Mouse (Mus musculus): Measurements from ENCODE around the gene Ing1. TPM values are rescaled to one million over a fixed set of nuclear protein-coding genes. Genes with fewer than 3 reads are reported as not detected.

Ing1 gene
- polyA plus RNA-seq, 1 experiment from 2014 or later, result 31.2 TPM

GRCm38 (mm10) chr8:11555720-11556591, 585 bp downstream of the Ing1 start:
- ATAC-seq (replicated peaks; ENCODE audit: low FRiP score), result peak; percentile 79
- H3K4me2 ChIP-seq, result peak overlapping the region; percentile 90
- peak overlapping the region; percentile 95 for H3K9ac ChIP-seq (ENCODE audit: low read depth, low read length)
- H3K4me3 ChIP-seq (ENCODE audit: low read depth, low read length), result peak overlapping the region; percentile 94
- H3K4me1 ChIP-seq (replicated peaks; ENCODE audit: control insufficient read depth, insufficient read depth, low read length), result peaks cover 20% of the 10 kb centered on the region
- DNase-seq (ENCODE audit: low spot score), result peak; percentile 96
- no peaks in the 10 kb centered on the region for H3K36me3 ChIP-seq (ENCODE audit: control insufficient read depth, insufficient read depth, low read length)
- H3K27me3 ChIP-seq (replicated peaks; ENCODE audit: control insufficient read depth, insufficient read depth, low read length), result no peaks in the 10 kb centered on the region
- H3K9me3 ChIP-seq (ENCODE audit: control insufficient read depth, low read length), result no peaks in the 10 kb centered on the region
- under 1% methylated on average over 102 of the region's 103 CpGs for WGBS
- H3K27ac ChIP-seq (ENCODE audit: low read depth, low read length), result peak overlapping the region; percentile 99

DNA sequence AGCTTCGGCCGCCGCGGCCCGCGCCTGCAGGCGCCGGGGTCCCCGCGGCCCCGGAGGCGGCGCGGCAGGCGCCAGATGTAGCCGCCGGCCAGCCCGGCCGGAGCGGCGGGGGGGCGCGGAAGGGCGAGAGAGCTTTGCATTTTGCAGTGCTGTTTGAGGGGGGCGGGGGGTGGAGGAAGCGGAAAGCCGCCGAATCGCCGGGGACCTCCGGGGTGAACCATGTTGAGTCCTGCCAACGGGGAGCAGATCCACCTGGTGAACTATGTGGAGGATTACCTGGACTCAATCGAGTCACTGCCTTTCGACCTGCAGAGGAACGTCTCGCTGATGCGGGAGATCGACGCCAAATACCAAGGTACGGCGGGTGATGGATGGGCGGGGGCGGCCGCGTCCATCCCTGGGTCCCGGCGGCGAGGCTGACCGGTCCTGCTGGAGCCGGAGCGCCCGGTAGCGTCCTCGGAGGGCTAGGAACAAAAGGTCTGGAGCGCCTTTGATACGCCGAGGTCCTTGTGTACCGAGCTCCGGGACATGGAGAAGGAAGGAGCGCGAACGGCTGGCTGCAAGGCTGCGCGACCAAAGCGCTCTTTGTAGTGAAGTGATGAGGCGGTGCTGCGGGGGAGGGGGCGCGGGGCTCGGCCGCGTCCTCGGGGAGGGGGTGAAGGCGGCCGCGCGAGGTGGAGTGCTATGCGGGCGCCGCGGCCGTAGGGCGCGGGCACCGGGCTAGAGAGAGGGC, 1.5 kb downstream of the Ing1 start:
- Histone ChIP-seq H3K9ac (ENCODE audit: low read depth, low read length) (peak overlapping the region; percentile 95), H3K27me3 (replicated peaks; ENCODE audit: control insufficient read depth, insufficient read depth, low read length) (no peaks in the 10 kb centered on the region), H3K4me3 (ENCODE audit: low read depth, low read length) (peak overlapping the region; percentile 94), H3K4me1 (replicated peaks; ENCODE audit: control insufficient read depth, insufficient read depth, low read length) (peaks cover 17% of the 10 kb centered on the region), H3K4me2 (peak overlapping the region; percentile 90), H3K27ac (ENCODE audit: low read depth, low read length) (peak overlapping the region; percentile 99), H3K36me3 (ENCODE audit: control insufficient read depth, insufficient read depth, low read length) (peaks cover 7% of the 10 kb centered on the region), H3K9me3 (ENCODE audit: control insufficient read depth, low read length) (no peaks in the 10 kb centered on the region)
- WGBS, result under 1% methylated on average over 83 of the region's 85 CpGs
- ATAC-seq (replicated peaks; ENCODE audit: low FRiP score) (no peak), DNase-seq (ENCODE audit: low spot score) (peak; percentile 63)

DNA sequence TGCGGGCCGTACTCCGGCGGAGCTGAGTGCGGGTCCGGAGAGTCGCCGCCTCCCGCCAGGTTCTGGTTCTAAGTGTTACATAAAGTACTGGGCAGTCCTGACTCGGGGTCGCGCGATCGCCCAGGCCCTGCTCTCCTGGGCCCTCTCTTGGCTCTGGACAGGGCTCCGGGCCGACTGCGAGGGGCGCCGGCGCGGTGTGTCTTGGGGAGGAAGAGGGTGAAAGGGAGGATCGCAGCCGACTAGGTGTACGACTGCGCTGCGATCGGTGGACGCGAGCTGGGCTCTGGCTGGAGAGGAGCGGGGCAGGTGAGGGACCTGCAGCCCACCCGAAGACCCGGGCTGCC, 2.0 kb downstream of the Ing1 start:
- Histone ChIP-seq H3K27ac (ENCODE audit: low read depth, low read length) (peak overlapping the region; percentile 99), H3K9me3 (ENCODE audit: control insufficient read depth, low read length) (no peaks in the 10 kb centered on the region), H3K27me3 (replicated peaks; ENCODE audit: control insufficient read depth, insufficient read depth, low read length) (no peaks in the 10 kb centered on the region), H3K36me3 (ENCODE audit: control insufficient read depth, insufficient read depth, low read length) (peaks cover 10% of the 10 kb centered on the region), H3K4me3 (ENCODE audit: low read depth, low read length) (peak overlapping the region; percentile 94), H3K4me2 (peak overlapping the region; percentile 90), H3K9ac (ENCODE audit: low read depth, low read length) (peak overlapping the region; percentile 95), H3K4me1 (replicated peaks; ENCODE audit: control insufficient read depth, insufficient read depth, low read length) (peaks cover 17% of the 10 kb centered on the region)
- ATAC-seq (replicated peaks; ENCODE audit: low FRiP score) (no peak), DNase-seq (ENCODE audit: low spot score) (no peak)
- 1% methylated on average over 30 of the region's 32 CpGs for WGBS

DNA sequence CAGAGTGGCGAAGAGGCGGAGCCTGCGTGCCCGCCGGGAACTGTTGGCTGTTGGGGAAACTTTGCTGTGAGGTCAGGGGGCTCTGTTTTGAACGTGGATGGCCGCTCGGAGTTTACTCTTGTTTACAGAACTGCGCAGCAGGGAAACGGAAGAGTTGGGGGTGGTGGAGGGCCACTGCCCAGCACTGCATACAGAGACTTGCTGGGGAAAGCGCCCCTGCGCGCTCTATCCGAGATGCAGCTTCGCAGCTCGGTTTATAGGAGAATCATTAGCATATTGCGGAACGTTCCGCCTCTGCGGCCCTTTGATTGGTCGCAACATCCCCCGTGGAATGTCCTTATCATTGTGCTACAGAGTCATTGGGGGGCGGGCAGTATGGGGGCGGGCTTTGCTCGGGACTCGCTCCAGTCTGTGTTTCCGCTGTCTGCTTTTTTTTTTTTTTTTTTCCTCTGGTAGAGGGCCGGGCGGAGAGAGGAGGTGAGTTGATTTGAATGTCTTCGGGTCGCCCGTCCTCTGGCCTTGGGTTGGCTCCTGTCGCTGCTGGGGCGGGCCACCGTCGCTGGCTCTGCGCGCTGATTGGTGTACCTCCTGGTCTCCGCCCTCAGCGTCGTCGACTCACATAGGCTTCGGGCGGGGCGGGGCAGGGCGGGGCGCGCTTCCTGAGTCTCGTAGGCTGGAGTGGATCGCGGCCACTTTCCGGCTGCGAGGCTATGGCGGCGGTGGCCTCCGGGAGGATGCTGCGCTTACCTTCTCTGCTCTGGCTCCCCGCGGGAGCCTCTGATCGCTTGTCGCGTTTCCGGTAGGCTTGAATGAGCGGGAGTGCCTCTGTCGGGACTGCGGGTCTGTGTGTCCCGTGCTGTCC, 2.6 kb downstream of the Ing1 start:
- H3K4me2 ChIP-seq, result peak overlapping the region; percentile 90

GRCm38 (mm10) chr8:11559511-11559910, 4.1 kb downstream of the Ing1 start:
- no peaks in the 10 kb centered on the region for H3K27me3 ChIP-seq (replicated peaks; ENCODE audit: control insufficient read depth, insufficient read depth, low read length)
- peaks cover 22% of the 10 kb centered on the region for H3K36me3 ChIP-seq (ENCODE audit: control insufficient read depth, insufficient read depth, low read length)
- peaks cover 10% of the 10 kb centered on the region for H3K4me1 ChIP-seq (replicated peaks; ENCODE audit: control insufficient read depth, insufficient read depth, low read length)
- no peak overlapping the region for H3K4me3 ChIP-seq (ENCODE audit: low read depth, low read length)
- ATAC-seq (replicated peaks; ENCODE audit: low FRiP score) (no peak), DNase-seq (ENCODE audit: low spot score) (no peak)
- H3K9me3 ChIP-seq (ENCODE audit: control insufficient read depth, low read length), result no peaks in the 10 kb centered on the region
- peak overlapping the region; percentile 71 for H3K4me2 ChIP-seq
- WGBS, result 67% methylated on average over 3 of the region's 3 CpGs
- no peak overlapping the region for H3K9ac ChIP-seq (ENCODE audit: low read depth, low read length)
- H3K27ac ChIP-seq (ENCODE audit: low read depth, low read length), result no peak overlapping the region

More for the DNA sequence above, 2.6 kb downstream of the Ing1 start:
- Histone ChIP-seq H3K27me3 (replicated peaks; ENCODE audit: control insufficient read depth, insufficient read depth, low read length) (no peaks in the 10 kb centered on the region), H3K9ac (ENCODE audit: low read depth, low read length) (peak overlapping the region; percentile 95), H3K27ac (ENCODE audit: low read depth, low read length) (peak overlapping the region; percentile 99), H3K9me3 (ENCODE audit: control insufficient read depth, low read length) (no peaks in the 10 kb centered on the region), H3K4me1 (replicated peaks; ENCODE audit: control insufficient read depth, insufficient read depth, low read length) (peaks cover 17% of the 10 kb centered on the region), H3K4me3 (ENCODE audit: low read depth, low read length) (peak overlapping the region; percentile 94), H3K36me3 (ENCODE audit: control insufficient read depth, insufficient read depth, low read length) (peaks cover 10% of the 10 kb centered on the region)
- under 1% methylated on average over 67 of the region's 67 CpGs for WGBS
- DNase-seq (ENCODE audit: low spot score), result peak; percentile 98
- ATAC-seq (replicated peaks; ENCODE audit: low FRiP score), result peak; percentile 82

DNA sequence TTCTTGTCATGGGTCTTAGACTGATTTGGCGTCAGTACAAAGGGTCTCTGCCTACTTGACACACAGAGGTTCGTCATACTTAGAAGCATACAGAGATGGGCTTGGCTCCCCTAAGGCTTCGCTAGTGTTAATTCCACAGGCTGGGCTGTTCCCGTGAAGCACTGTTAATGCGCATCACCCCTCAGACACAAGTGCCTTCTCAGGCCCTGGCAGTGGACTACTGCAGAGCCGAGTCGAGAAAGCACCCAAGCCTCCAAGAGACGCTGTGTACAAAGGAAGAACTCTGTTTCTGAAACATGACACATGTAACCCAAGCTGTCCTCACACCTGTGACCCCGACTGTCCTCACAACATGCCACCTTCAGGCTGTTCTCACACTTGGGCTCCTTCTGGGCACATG, 4.8 kb downstream of the Ing1 start:
- no peaks in the 10 kb centered on the region for H3K27me3 ChIP-seq (replicated peaks; ENCODE audit: control insufficient read depth, insufficient read depth, low read length)
- peaks cover 8% of the 10 kb centered on the region for H3K4me1 ChIP-seq (replicated peaks; ENCODE audit: control insufficient read depth, insufficient read depth, low read length)
- no peak overlapping the region for H3K27ac ChIP-seq (ENCODE audit: low read depth, low read length)
- H3K9me3 ChIP-seq (ENCODE audit: control insufficient read depth, low read length), result no peaks in the 10 kb centered on the region
- ATAC-seq (replicated peaks; ENCODE audit: low FRiP score) (no peak), DNase-seq (ENCODE audit: low spot score) (no peak)
- WGBS, result 90% methylated on average over 9 of the region's 9 CpGs
- H3K4me3 ChIP-seq (ENCODE audit: low read depth, low read length), result no peak overlapping the region
- peaks cover 22% of the 10 kb centered on the region for H3K36me3 ChIP-seq (ENCODE audit: control insufficient read depth, insufficient read depth, low read length)
- no peak overlapping the region for H3K9ac ChIP-seq (ENCODE audit: low read depth, low read length)
- no peak overlapping the region for H3K4me2 ChIP-seq

DNA sequence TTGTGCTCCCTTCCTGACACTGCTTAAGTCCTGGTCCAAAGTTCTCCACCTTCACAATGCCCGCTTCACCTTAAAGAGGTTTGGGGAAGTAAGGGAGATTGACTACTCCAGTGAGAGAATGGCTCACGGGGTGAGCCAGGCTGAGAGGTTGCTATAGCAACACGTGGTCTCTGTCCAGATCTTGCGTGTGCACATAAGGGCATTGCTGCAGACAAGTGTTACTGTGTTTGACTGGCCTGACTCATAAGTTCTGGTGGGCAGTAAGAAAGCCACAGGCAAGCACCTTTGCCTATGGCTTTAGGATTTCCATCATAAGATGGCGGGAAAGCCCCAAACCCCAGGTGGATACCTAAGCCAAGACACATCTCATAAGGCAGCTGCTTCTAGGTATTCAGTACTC, 8.9 kb downstream of the Ing1 start:
- Histone ChIP-seq H3K36me3 (ENCODE audit: control insufficient read depth, insufficient read depth, low read length) (peaks cover 22% of the 10 kb centered on the region), H3K27ac (ENCODE audit: low read depth, low read length) (no peak overlapping the region)

GRCm38 (mm10) chr8:11564721-11565120, 9.3 kb downstream of the Ing1 start:
- no peak overlapping the region for H3K27ac ChIP-seq (ENCODE audit: low read depth, low read length)
- H3K4me3 ChIP-seq (ENCODE audit: low read depth, low read length), result no peak overlapping the region
- no peaks in the 10 kb centered on the region for H3K9me3 ChIP-seq (ENCODE audit: control insufficient read depth, low read length)
- H3K27me3 ChIP-seq (replicated peaks; ENCODE audit: control insufficient read depth, insufficient read depth, low read length), result no peaks in the 10 kb centered on the region
- H3K4me1 ChIP-seq (replicated peaks; ENCODE audit: control insufficient read depth, insufficient read depth, low read length), result no peaks in the 10 kb centered on the region; the same call in 1 of the 2 replicates
- DNase-seq (ENCODE audit: low spot score) (no peak), ATAC-seq (replicated peaks; ENCODE audit: low FRiP score) (no peak)
- 89% methylated on average over 7 of the region's 7 CpGs for WGBS
- no peak overlapping the region for H3K4me2 ChIP-seq
- H3K36me3 ChIP-seq (ENCODE audit: control insufficient read depth, insufficient read depth, low read length), result peaks cover 22% of the 10 kb centered on the region
- no peak overlapping the region for H3K9ac ChIP-seq (ENCODE audit: low read depth, low read length)

More for the DNA sequence above, 8.9 kb downstream of the Ing1 start:
- no peak overlapping the region for H3K4me2 ChIP-seq
- no peaks in the 10 kb centered on the region for H3K27me3 ChIP-seq (replicated peaks; ENCODE audit: control insufficient read depth, insufficient read depth, low read length)
- H3K4me1 ChIP-seq (replicated peaks; ENCODE audit: control insufficient read depth, insufficient read depth, low read length), result peaks cover 4% of the 10 kb centered on the region
- no peak overlapping the region for H3K9ac ChIP-seq (ENCODE audit: low read depth, low read length)
- WGBS, result 78% methylated on average over 5 of the region's 5 CpGs
- no peak overlapping the region for H3K4me3 ChIP-seq (ENCODE audit: low read depth, low read length)
- ATAC-seq (replicated peaks; ENCODE audit: low FRiP score) (no peak), DNase-seq (ENCODE audit: low spot score) (no peak)
- no peaks in the 10 kb centered on the region for H3K9me3 ChIP-seq (ENCODE audit: control insufficient read depth, low read length)
